Mouse (Mus musculus) Patski (cell line): ENCODE results near the gene AI661453. TPM values are rescaled to one million over a fixed set of nuclear protein-coding genes. Genes with fewer than 3 reads are reported as not detected.

ENCODE experiments used
- ATAC-seq: fragments of 100-300 bp; one replicate; pipeline ENCODE4 v1.8.0; 2021
- CTCF ChIA-PET: fragments of 350-600 bp; sonication (Branson Sonifier 250); formaldehyde crosslinking; loops from one replicate; lab custom pipeline; 2022; ENCODE audit warnings: inconsistent platforms; lab: Charles Lee
- POLR2A ChIA-PET: fragments of 350-600 bp; sonication (Branson Sonifier 250); formaldehyde crosslinking; loops from one replicate; lab custom pipeline; 2022; ENCODE audit warnings: antibody characterized with exemption, inconsistent platforms; lab: Charles Lee
- DNase-seq: peaks from one replicate; pipeline ENCODE4 v3.0.0-alpha.2; 2011; ENCODE audit warnings: low read depth, low spot score
- H3K27me3 ChIP-seq: fragments of 371-371 bp; one replicate; pipeline ENCODE4 v1.5.1; 2021
- CTCF ChIP-seq: fragments of 100-300 bp; IDR thresholded peaks from one replicate; pipeline ENCODE4 v1.5.1; 2021
- in situ Hi-C: fragments of 300-500 bp; cut with MboI; formaldehyde crosslinking; loops from 3 replicates; pipeline ENCODE4 v1.11.1; 2018; ENCODE audit warnings: low pct_unique_long_range_greater_than_20kb, mixed read lengths
- polyA plus RNA-seq: library from polyadenylated mRNA; unstranded; gene quantifications from one replicate; pipeline ENCODE4 v1.2.3, GENCODE M21; 2021

AI661453 gene
- polyA plus RNA-seq, 1 experiment from 2014 or later = 20.0 TPM

GRCm38 (mm10) chr17:47509031-47509705, 72.8 kb downstream of the AI661453 start:
- POLR2A ChIA-PET = interaction anchor here (0.7 kb wide), 2 partner anchors 13 to 66 kb away, joined by 3 to 13 read pairs; no protein-coding TSS in a partner anchor
- in situ Hi-C loops = no loop called here
- TF ChIP-seq CTCF = no peak
- no peaks in the 10 kb centered on the region for H3K27me3 ChIP-seq
- DNase-seq (no peak), ATAC-seq (no peak)
- CTCF ChIA-PET = no interaction called here

DNA sequence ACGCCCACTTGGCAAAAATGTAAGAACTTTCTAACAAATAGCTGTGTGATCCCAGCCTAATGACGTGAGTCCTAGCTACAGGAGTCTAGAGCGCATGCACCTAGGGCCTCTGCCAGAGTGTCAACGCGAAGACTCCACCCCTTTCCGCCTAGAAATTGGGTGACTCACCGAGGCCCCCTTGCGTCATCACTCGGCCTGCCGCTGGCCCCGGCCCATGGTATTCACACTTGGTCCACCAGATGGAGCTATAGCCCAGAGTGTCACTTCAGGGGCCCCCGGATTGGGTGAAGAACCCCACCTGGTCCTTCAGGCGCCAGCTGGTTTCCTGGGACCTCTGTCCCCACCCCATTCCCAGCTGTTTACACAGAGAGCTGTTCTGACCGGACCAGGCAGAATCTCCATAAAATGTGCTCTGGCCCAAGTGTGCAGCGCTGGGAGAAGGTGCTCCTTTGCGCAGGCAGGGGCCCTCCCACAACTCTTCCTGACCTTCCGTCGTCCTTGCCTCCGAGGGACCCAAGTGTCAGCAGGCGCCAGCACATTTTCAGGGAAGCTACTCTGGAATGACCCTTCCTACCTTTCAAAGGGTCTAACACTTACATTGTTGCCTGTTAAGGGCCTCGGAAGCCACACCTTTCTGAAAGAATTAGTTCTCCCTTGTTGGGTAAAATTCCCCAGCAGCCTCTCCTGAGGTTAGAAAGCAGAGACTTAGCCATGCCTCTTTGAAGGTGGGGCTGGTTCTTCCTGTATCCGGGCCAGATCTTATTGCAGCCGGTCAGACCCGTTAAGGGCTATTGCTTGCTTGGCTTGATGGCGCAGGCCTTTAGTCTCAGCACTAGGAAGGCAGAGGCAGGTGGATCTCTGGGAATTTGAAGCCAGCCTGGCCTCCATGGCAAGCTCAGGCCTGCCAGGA, 75.0 kb downstream of the AI661453 start:
- TF ChIP-seq CTCF = peak; percentile 98
- ATAC-seq (peak; percentile 73), DNase-seq (peak; percentile 88)
- ChIA-PET CTCF (interaction anchor here (0.5 to 2.6 kb wide), 25 partner anchors 9 to 173 kb away, joined by 3 to 23 read pairs (median 5); partner anchors contain the start of genes Bysl, Gm20517, Med20 and Usp49), POLR2A (interaction anchor here (1.1 to 2.1 kb wide), 2 partner anchors 9 to 84 kb away, joined by 3 to 6 read pairs; partner anchors contain the start of gene Taf8)
- H3K27me3 ChIP-seq = no peaks in the 10 kb centered on the region
- in situ Hi-C loops = loop anchor here (5.0 kb wide), 2 partner anchors 101 to 176 kb away; partner anchors contain the start of genes Bysl, Frs3, Gm20517 and Med20

GRCm38 (mm10) chr17:47512956-47513775, 76.8 kb downstream of the AI661453 start:
- ChIA-PET POLR2A (no interaction called here), CTCF (interaction anchor here (1.9 kb wide), 1 partner anchor 103 kb away, joined by 7 read pairs; no protein-coding TSS in a partner anchor)
- DNase-seq (no peak), ATAC-seq (no peak)
- H3K27me3 ChIP-seq = no peaks in the 10 kb centered on the region
- in situ Hi-C loops = loop anchor here (5.0 kb wide), 2 partner anchors 99 to 174 kb away; partner anchors contain the start of genes Bysl, Frs3, Gm20517 and Med20
- no peak for TF ChIP-seq CTCF

DNA sequence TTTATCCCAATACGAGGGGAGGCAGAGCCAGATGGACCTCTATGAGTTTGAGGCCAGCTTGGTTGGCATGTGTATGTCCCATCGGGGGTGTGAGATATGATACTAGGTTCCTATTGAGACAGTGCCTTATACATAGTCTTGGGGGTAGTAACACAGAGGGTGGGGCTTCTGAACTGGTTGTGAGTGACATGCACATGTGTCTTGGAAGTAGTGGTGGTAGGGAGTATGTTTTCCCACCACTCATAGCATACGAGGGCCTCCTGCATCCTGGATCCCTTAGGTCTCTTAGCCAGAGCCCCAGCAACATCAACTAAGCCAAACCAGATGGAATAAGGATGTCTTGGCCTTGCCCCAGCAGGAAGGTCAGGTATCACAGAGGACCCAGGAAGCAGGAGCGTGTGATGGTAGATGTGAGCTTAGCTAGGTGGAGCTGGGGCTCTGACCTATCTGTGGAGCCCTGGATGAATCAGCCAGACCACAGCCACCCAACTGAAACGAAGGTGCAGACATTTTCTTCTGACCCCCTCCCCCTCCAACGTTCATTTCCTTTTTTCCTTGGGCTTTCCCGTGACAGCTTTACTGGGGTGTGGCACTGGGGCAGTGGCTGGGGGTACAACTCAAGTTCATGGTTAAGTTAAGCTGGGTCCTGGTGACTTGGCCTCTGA, 78.9 kb downstream of the AI661453 start:
- ATAC-seq = no peak
- TF ChIP-seq CTCF = no peak
- POLR2A ChIA-PET = interaction anchor here (0.6 to 1.4 kb wide), 2 partner anchors 9 to 13 kb away, joined by 3 to 4 read pairs; no protein-coding TSS in a partner anchor

GRCm38 (mm10) chr17:47516232-47516631, 79.8 kb downstream of the AI661453 start:
- in situ Hi-C loops = no loop called here
- DNase-seq (no peak), ATAC-seq (no peak)
- ChIA-PET CTCF (no interaction called here), POLR2A (interaction anchor here (0.6 kb wide), 1 partner anchor 10 kb away, joined by 3 read pairs; no protein-coding TSS in a partner anchor)
- H3K27me3 ChIP-seq = no peaks in the 10 kb centered on the region
- no peak for TF ChIP-seq CTCF

More for the DNA sequence above, 78.9 kb downstream of the AI661453 start:
- in situ Hi-C loops = no loop called here
- CTCF ChIA-PET = no interaction called here
- H3K27me3 ChIP-seq = no peaks in the 10 kb centered on the region
- DNase-seq = no peak

DNA sequence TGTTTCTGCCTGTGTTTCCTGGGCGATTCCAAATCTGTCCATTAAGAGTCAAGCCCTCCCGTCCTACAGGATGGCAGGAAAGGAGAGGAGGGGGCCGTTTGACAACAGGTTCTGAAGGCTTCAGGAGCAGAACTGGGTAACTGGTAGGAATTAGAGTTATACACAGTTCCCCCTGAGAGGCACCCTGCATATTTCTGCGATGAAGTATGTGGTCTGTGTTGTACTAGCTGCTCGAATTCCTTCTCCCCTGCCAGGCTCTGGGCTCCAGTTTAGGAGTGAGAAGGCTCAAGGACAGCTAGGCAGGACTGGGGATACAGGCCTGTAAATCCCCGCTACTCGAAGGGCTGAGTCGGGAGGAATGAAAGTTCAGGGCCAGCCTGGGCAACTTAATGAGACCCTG, 81.8 kb downstream of the AI661453 start:
- CTCF ChIA-PET = no interaction called here
- POLR2A ChIA-PET = no interaction called here
- peak; percentile 90 for ATAC-seq
- no peak for DNase-seq
- in situ Hi-C loops = no loop called here
- no peaks in the 10 kb centered on the region for H3K27me3 ChIP-seq
- TF ChIP-seq CTCF = no peak

Other genes with a start within 250 kb of the AI661453 start
- 46.8 TPM for gene Mrps10, start 67.7 kb upstream of the AI661453 start, polyA plus RNA-seq
- gene Guca1b, start 51.2 kb upstream of the AI661453 start, polyA plus RNA-seq = 0.37 TPM
- 0.13 TPM for gene Guca1a, start 36.0 kb upstream of the AI661453 start, polyA plus RNA-seq
- gene 1700001C19Rik, start 761 bp downstream of the AI661453 start, polyA plus RNA-seq = 1.5 TPM
- 17.8 TPM for gene Taf8, start 65.7 kb downstream of the AI661453 start, polyA plus RNA-seq
- 99.7 TPM for gene Ccnd3, start 68.4 kb downstream of the AI661453 start, polyA plus RNA-seq
- 18.2 TPM for gene Bysl, start 174.9 kb downstream of the AI661453 start, polyA plus RNA-seq
- 36.3 TPM for gene Med20, start 175.0 kb downstream of the AI661453 start, polyA plus RNA-seq
- gene Gm20517, start 175.0 kb downstream of the AI661453 start, polyA plus RNA-seq = 2.4 TPM
- 10.0 TPM for gene Usp49, start 194.1 kb downstream of the AI661453 start, polyA plus RNA-seq